Mouse (Mus musculus): ENCODE data around the gene Prickle2. TPM values are rescaled to one million over a fixed set of nuclear protein-coding genes. Genes with fewer than 3 reads are reported as not detected.

Prickle2 gene
- polyA plus RNA-seq, 1 experiment, result 23.6 TPM

DNA sequence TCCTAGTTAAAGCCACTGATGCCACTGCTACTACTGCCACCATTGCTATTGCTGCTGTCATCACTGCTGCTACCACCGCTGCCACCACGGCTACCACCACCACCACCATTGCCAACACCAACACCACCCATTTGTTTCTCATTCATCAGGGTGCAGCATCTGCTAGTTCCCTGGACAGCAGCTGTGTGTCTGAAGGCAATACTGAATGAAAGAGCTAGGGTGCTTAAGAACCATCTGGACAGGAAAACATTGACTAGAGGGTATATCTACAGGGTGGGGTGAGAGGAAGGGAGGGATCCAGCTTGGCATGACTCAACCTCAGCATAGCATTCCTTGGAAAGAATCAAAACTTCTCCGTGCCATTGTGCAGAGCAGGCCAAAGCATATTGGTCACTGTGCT lies 133.8 kb downstream of the Prickle2 start:
- Histone ChIP-seq H3K4me1 (ENCODE audit: control insufficient read depth, insufficient read depth, low read length) (no peaks in the 10 kb centered on the region), H3K4me3 (replicated peaks; ENCODE audit: extremely low read depth, low read depth, low read length) (no peak overlapping the region)
- TF ChIP-seq CTCF (IDR thresholded peaks at IDR 0.05; ENCODE audit: insufficient read depth, low read length), result no peak
- TF ChIP-seq POLR2A (IDR thresholded peaks at IDR 0.05; ENCODE audit: borderline replicate concordance, extremely low read depth, low read depth, low read length), result no peak
- WGBS, result 62% methylated on average over 3 of the region's 3 CpGs
- DNase-seq, result no peak

DNA sequence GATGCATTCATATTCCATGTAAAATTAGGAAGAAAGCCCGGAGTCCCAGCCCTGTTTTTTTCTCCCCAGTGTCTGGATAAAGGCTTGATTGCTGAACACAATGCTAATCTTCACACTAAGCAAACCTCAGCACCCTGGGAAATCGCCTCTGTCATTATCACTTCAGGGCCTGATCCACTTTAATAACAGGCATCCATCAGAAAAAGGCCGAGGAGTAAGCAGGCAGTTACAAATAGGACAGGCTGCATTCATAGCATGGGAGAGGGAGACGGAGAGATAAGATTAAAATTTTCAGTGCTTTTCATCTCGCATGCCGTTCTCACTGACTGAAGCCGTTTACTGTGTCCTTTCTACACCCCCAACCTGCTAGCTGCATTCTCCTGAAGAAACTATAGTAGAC lies 135.9 kb downstream of the Prickle2 start:
- TF ChIP-seq POLR2A (IDR thresholded peaks at IDR 0.05; ENCODE audit: borderline replicate concordance, extremely low read depth, low read depth, low read length) (no peak), CTCF (IDR thresholded peaks at IDR 0.05; ENCODE audit: insufficient read depth, low read length) (no peak)
- H3K4me3 ChIP-seq (replicated peaks; ENCODE audit: extremely low read depth, low read depth, low read length), result no peak overlapping the region
- WGBS, result 73% methylated on average over 7 of the region's 7 CpGs
- no peak for DNase-seq
- no peaks in the 10 kb centered on the region for H3K4me1 ChIP-seq (ENCODE audit: control insufficient read depth, insufficient read depth, low read length)

DNA sequence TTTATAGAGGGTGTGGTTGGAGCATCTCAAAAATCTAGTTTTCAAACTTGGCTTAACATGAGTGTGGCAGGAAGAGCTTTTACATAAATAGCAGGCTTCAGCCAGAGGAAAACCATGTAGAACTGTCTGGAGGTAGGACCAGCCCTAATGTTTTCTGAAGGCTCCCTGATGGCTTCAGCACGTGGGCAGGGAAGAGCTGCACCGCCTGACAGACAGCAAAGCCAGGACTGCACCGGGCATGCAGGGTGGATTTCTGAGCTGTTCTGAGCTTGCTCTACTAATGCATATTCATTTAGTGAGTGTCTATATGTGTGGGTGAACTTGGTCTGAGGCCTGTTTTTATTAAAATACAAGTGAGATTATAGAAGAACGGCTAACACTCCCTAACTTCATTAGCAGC lies 136.7 kb downstream of the Prickle2 start:
- no peak for TF ChIP-seq CTCF (IDR thresholded peaks at IDR 0.05; ENCODE audit: insufficient read depth, low read length)
- no peak for TF ChIP-seq POLR2A (IDR thresholded peaks at IDR 0.05; ENCODE audit: borderline replicate concordance, extremely low read depth, low read depth, low read length)
- WGBS, result 73% methylated on average over 4 of the region's 4 CpGs
- Histone ChIP-seq H3K4me3 (replicated peaks; ENCODE audit: extremely low read depth, low read depth, low read length) (no peak overlapping the region), H3K4me1 (ENCODE audit: control insufficient read depth, insufficient read depth, low read length) (no peaks in the 10 kb centered on the region)
- DNase-seq, result no peak

DNA sequence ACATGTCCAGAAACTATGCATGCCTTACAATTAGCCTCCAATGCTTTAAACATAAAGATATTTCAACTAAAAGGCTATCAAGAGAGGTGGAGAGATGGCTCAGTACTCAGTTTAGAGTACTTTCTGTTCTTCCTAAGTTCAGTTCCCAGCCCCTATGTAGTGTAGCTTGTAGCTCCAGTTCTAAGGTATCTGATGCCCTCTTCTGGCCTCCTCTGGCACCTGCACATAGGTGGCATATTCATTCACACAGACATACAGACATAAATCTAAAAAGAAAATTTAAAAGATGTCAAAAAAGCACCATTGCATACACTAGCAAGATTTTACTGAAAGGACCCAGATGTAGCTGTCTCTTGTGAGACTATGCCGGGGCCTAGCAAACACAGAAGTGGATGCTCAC lies 146.7 kb downstream of the Prickle2 start:
- H3K4me1 ChIP-seq (ENCODE audit: control insufficient read depth, insufficient read depth, low read length), result peaks cover 3% of the 10 kb centered on the region; the same call in 1 of the 2 replicates
- TF ChIP-seq POLR2A (IDR thresholded peaks at IDR 0.05; ENCODE audit: borderline replicate concordance, extremely low read depth, low read depth, low read length) (no peak), CTCF (IDR thresholded peaks at IDR 0.05; ENCODE audit: insufficient read depth, low read length) (no peak)
- WGBS, result 94% methylated on average over 1 of the region's 1 CpGs
- no peak overlapping the region for H3K4me3 ChIP-seq (replicated peaks; ENCODE audit: extremely low read depth, low read depth, low read length)
- DNase-seq, result no peak

DNA sequence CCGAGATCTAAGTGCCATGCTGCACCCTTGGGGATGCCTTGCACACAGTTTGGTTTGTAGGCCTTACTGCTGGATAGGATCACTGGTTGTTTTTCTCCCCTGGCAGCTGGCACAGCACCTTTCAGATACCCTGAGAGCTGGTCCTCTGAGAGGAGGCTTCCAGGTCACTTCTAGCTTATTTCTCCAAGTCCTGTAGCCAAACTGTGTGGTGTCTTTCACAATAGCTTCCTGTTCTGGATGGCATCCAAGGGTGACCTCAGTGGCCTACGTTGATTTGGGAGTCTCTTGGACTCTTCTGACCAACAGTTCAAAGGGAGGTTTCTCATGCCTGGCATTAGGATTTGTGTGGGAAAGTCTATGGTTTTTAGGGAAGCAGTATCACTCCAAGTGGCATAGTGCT lies 150.3 kb downstream of the Prickle2 start:
- TF ChIP-seq POLR2A (IDR thresholded peaks at IDR 0.05; ENCODE audit: borderline replicate concordance, extremely low read depth, low read depth, low read length) (no peak), CTCF (IDR thresholded peaks at IDR 0.05; ENCODE audit: insufficient read depth, low read length) (no peak)

DNA sequence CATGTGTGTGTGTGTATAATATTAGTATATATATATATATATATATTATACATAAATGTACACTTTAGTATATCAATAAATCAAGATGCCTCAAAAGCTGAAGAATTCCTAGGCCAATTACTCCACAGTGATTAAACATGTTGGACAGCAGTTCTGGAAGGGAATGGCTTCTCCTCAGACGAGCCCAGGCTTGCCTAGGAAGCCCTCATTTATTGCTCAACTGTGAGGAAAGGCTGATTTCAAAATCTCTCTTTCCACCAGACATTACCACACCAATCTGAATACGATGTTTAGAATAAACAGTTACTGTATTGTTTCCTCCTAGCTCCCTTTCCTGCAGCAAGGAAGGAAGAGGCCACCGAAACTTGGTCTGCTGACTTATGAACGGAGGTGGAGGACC lies 152.9 kb downstream of the Prickle2 start:
- TF ChIP-seq POLR2A (IDR thresholded peaks at IDR 0.05; ENCODE audit: borderline replicate concordance, extremely low read depth, low read depth, low read length) (no peak), CTCF (IDR thresholded peaks at IDR 0.05; ENCODE audit: insufficient read depth, low read length) (no peak)
- 40% methylated on average over 4 of the region's 4 CpGs for WGBS
- Histone ChIP-seq H3K4me1 (ENCODE audit: control insufficient read depth, insufficient read depth, low read length) (peaks cover 3% of the 10 kb centered on the region; the same call in 1 of the 2 replicates), H3K4me3 (replicated peaks; ENCODE audit: extremely low read depth, low read depth, low read length) (no peak overlapping the region)
- no peak for DNase-seq

More for the DNA sequence above, 150.3 kb downstream of the Prickle2 start:
- WGBS, result 35% methylated on average over 2 of the region's 2 CpGs
- peaks cover 3% of the 10 kb centered on the region; the same call in 1 of the 2 replicates for H3K4me1 ChIP-seq (ENCODE audit: control insufficient read depth, insufficient read depth, low read length)
- H3K4me3 ChIP-seq (replicated peaks; ENCODE audit: extremely low read depth, low read depth, low read length), result no peak overlapping the region
- DNase-seq, result peak; percentile 33

DNA sequence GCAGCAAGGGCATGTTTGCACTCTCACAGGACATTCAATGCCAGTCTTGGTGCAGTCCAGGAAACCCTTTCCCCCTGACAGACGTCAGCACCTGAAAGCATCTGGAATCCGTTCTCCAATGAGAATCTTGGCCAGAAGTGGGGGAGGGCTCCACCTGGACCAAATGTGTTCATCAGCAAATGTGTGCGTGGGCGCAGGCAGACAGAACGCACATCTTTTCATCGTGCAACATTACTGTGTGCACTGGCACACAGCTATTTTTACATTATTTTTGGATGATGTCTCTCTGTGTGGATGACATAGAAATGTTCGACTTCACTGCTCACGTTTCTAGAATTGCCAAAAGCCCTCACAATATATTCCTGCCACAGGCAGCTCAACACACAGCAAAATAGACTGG lies 156.7 kb downstream of the Prickle2 start:
- no peaks in the 10 kb centered on the region for H3K4me1 ChIP-seq (ENCODE audit: control insufficient read depth, insufficient read depth, low read length)
- TF ChIP-seq CTCF (IDR thresholded peaks at IDR 0.05; ENCODE audit: insufficient read depth, low read length) (no peak), POLR2A (IDR thresholded peaks at IDR 0.05; ENCODE audit: borderline replicate concordance, extremely low read depth, low read depth, low read length) (no peak)
- no peak for DNase-seq
- H3K4me3 ChIP-seq (replicated peaks; ENCODE audit: extremely low read depth, low read depth, low read length), result no peak overlapping the region
- 84% methylated on average over 8 of the region's 8 CpGs for WGBS

DNA sequence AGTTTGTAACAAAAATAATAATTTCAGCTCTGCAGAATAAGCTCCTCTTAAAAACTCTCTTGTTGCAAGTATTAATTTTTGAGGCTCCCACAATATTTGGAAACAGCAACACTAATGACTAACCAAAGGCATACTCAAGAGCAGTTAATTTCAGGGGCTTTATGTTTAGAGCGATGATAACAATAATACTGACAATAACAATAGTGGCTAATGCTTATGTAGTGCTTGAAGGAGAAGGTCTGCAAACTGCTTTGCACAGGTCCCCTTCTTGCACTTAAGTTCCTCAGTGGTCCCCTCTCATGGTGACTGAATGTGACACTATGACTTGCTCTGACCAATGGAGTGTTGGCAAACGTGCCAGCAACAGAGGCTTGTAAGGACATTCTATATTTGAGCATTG lies 160.8 kb downstream of the Prickle2 start:
- H3K4me1 ChIP-seq (ENCODE audit: control insufficient read depth, insufficient read depth, low read length), result no peaks in the 10 kb centered on the region
- no peak for DNase-seq
- TF ChIP-seq CTCF (IDR thresholded peaks at IDR 0.05; ENCODE audit: insufficient read depth, low read length) (no peak), POLR2A (IDR thresholded peaks at IDR 0.05; ENCODE audit: borderline replicate concordance, extremely low read depth, low read depth, low read length) (no peak)
- H3K4me3 ChIP-seq (replicated peaks; ENCODE audit: extremely low read depth, low read depth, low read length), result no peak overlapping the region
- WGBS, result 79% methylated on average over 2 of the region's 2 CpGs

DNA sequence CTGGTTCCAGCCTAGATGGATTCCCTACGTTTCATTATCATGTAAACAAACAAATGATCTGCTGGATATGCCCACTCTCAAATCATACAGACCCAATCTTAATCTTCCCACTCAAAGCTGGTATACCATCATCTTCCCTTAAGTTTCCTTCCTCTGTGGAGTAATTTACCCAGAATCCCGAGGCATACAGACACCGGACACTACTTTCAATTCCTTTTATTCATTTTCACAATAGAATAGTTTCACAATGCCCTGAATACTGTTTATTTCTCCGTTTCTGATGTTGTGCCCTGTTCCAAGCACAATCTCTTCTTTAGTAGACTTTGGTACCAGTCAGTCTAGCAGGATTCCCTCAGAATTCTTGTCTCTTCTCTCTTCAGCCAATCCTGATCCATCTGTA lies 162.1 kb downstream of the Prickle2 start:
- no peak for DNase-seq
- TF ChIP-seq CTCF (IDR thresholded peaks at IDR 0.05; ENCODE audit: insufficient read depth, low read length) (no peak), POLR2A (IDR thresholded peaks at IDR 0.05; ENCODE audit: borderline replicate concordance, extremely low read depth, low read depth, low read length) (no peak)
- Histone ChIP-seq H3K4me3 (replicated peaks; ENCODE audit: extremely low read depth, low read depth, low read length) (no peak overlapping the region), H3K4me1 (ENCODE audit: control insufficient read depth, insufficient read depth, low read length) (no peaks in the 10 kb centered on the region; the same call in 1 of the 2 replicates)
- 66% methylated on average over 4 of the region's 4 CpGs for WGBS

DNA sequence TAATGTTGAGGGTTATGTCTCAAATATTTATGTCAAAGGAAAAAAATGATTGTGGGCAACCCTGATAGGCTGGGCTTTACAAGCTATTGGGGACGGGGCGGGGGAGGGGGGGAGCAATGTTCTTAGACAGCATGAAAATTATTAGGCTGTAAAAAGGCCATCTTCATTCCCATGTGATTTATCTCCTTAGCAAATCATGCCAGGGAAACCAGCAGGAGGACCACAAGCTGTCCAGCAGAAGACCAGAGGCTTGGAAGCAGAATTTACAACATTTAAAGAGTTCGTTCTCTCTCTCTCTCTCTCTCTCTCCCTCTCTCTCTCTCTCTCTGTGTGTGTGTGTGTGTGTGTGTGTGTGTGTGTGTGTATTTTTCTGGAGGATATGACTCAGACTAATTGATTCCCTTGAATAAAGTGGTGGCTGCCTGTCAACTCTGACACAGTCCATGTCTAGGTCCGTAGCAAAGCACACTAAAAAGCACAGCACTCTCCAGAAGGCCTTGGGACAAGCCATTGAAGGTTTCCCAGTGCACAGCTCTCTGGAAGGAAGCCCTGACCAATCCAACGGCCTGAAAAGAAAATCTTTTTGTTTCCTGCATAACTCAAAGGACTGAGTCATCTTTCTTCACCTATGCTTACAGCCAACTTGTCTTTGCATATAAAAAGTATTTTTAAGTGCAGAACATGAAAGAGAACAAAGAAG lies 163.4 kb downstream of the Prickle2 start:
- TF ChIP-seq CTCF (IDR thresholded peaks at IDR 0.05; ENCODE audit: insufficient read depth, low read length) (no peak), POLR2A (IDR thresholded peaks at IDR 0.05; ENCODE audit: borderline replicate concordance, extremely low read depth, low read depth, low read length) (no peak)
- WGBS, result 63% methylated on average over 5 of the region's 5 CpGs
- DNase-seq, result no peak
- Histone ChIP-seq H3K4me3 (replicated peaks; ENCODE audit: extremely low read depth, low read depth, low read length) (no peak overlapping the region), H3K4me1 (ENCODE audit: control insufficient read depth, insufficient read depth, low read length) (peaks cover 3% of the 10 kb centered on the region)

All from lung, adult 2 months (tissue).